Mouse (Mus musculus) embryonic fibroblast, embryonic 13.5 days (primary cell): ENCODE measurements around the gene Casz1. TPM values are rescaled to one million over a fixed set of nuclear protein-coding genes. Genes with fewer than 3 reads are reported as not detected.

Experiments
- H3K27ac ChIP-seq: 2 replicates; pipeline ENCODE4 v1.5.1; 2012; ENCODE audit warnings: low read length, control low read depth, inconsistent platforms; ENCODE audit not compliant: insufficient read depth
- H3K4me1 ChIP-seq: 2 replicates; pipeline ENCODE4 v1.6.1; 2011; ENCODE audit warnings: low read length; ENCODE audit not compliant: control insufficient read depth, insufficient read depth
- H3K4me3 ChIP-seq: 2 replicates; pipeline ENCODE4 v1.5.1; 2011; ENCODE audit warnings: mild to moderate bottlenecking, control low read depth, low read length; ENCODE audit not compliant: insufficient read depth
- CTCF ChIP-seq: IDR thresholded peaks from 2 replicates; pipeline ENCODE4 v1.5.1; 2011; ENCODE audit warnings: mild to moderate bottlenecking, control low read depth, low read length, moderate library complexity, borderline replicate concordance; ENCODE audit not compliant: insufficient read depth
- POLR2A ChIP-seq: IDR thresholded peaks from 2 replicates; pipeline ENCODE4 v1.6.1; 2011; ENCODE audit warnings: low read depth, mild to moderate bottlenecking, control low read depth, low read length, moderate library complexity
- polyA plus RNA-seq: library from polyadenylated mRNA; stranded (reverse); fragments of >200 nt; gene quantifications from 2 replicates; pipeline ENCODE4 v1.2.4, GENCODE M21; 2011; ENCODE audit warnings: low read depth; ENCODE audit not compliant: missing spikeins, insufficient read length

Casz1 gene
- polyA plus RNA-seq, 1 experiment = not detected

- H3K4me1 ChIP-seq = no peaks in the 10 kb centered on the region
- no peak overlapping the region for H3K27ac ChIP-seq
- no peak overlapping the region for H3K4me3 ChIP-seq
- TF ChIP-seq POLR2A = no peak
- no peak for TF ChIP-seq CTCF
Observed at GRCm38 (mm10) chr4:148810706-148811105, 6.5 kb downstream of the Casz1 start.

- Histone ChIP-seq H3K4me3 (no peak overlapping the region), H3K27ac (no peak overlapping the region), H3K4me1 (no peaks in the 10 kb centered on the region)
- TF ChIP-seq CTCF = no peak
- no peak for TF ChIP-seq POLR2A
Observed at GRCm38 (mm10) chr4:148811940-148812339, 7.7 kb downstream of the Casz1 start.

GRCm38 (mm10) chr4:148813247-148813646 is 9.0 kb downstream of the Casz1 start:
- H3K4me1 ChIP-seq = no peaks in the 10 kb centered on the region

GRCm38 (mm10) chr4:148816556-148816955 is 12.3 kb downstream of the Casz1 start:
- no peak overlapping the region for H3K27ac ChIP-seq
- no peak for TF ChIP-seq POLR2A
- TF ChIP-seq CTCF = no peak
- no peak overlapping the region for H3K4me3 ChIP-seq
- H3K4me1 ChIP-seq = no peaks in the 10 kb centered on the region

More at GRCm38 (mm10) chr4:148813247-148813646, 9.0 kb downstream of the Casz1 start:
- H3K27ac ChIP-seq = no peak overlapping the region
- TF ChIP-seq POLR2A = no peak
- no peak for TF ChIP-seq CTCF
- H3K4me3 ChIP-seq = no peak overlapping the region

- no peak overlapping the region for H3K27ac ChIP-seq
- H3K4me1 ChIP-seq = no peaks in the 10 kb centered on the region
- H3K4me3 ChIP-seq = no peak overlapping the region
- no peak for TF ChIP-seq CTCF
- TF ChIP-seq POLR2A = no peak
Observed at GRCm38 (mm10) chr4:148818161-148818560, 13.9 kb downstream of the Casz1 start.

GRCm38 (mm10) chr4:148820171-148820570 is 15.9 kb downstream of the Casz1 start:
- TF ChIP-seq CTCF (no peak), POLR2A (no peak)
- Histone ChIP-seq H3K27ac (no peak overlapping the region), H3K4me1 (no peaks in the 10 kb centered on the region), H3K4me3 (no peak overlapping the region)

GRCm38 (mm10) chr4:148823281-148823680 is 19.1 kb downstream of the Casz1 start:
- TF ChIP-seq POLR2A (no peak), CTCF (no peak)
- H3K4me1 ChIP-seq = no peaks in the 10 kb centered on the region
- H3K4me3 ChIP-seq = no peak overlapping the region
- H3K27ac ChIP-seq = no peak overlapping the region

- no peak for TF ChIP-seq CTCF
- no peak for TF ChIP-seq POLR2A
- Histone ChIP-seq H3K4me1 (no peaks in the 10 kb centered on the region), H3K4me3 (no peak overlapping the region), H3K27ac (no peak overlapping the region)
Observed at GRCm38 (mm10) chr4:148830350-148830749, 26.1 kb downstream of the Casz1 start.

GRCm38 (mm10) chr4:148833245-148833990 is 29.2 kb downstream of the Casz1 start:
- Histone ChIP-seq H3K4me3 (no peak overlapping the region), H3K4me1 (no peaks in the 10 kb centered on the region), H3K27ac (no peak overlapping the region)
- TF ChIP-seq CTCF (no peak), POLR2A (no peak)

GRCm38 (mm10) chr4:148836391-148836790 is 32.2 kb downstream of the Casz1 start:
- TF ChIP-seq POLR2A (no peak), CTCF (no peak)
- H3K4me1 ChIP-seq = no peaks in the 10 kb centered on the region
- H3K4me3 ChIP-seq = no peak overlapping the region
- H3K27ac ChIP-seq = no peak overlapping the region
